30 mouse cellular contexts compared by ENCODE assay signal in genomic region chr8:105422006-105422405, GRCm38 (mm10). TPM values are rescaled to one million over a fixed set of nuclear protein-coding genes. Genes with fewer than 3 reads are reported as not detected.
DNase-seq lines count a peak whose midpoint lies in the region; ATAC-seq and TF ChIP-seq lines count a peak whose summit lies in the region.
"Had no signal": no experiment of that assay in that cellular context is flagged by ENCODE, and none has a peak within 500 bp of the region (broad histone marks: within the 10 kb centered on the region; RNA-seq: fewer than 3 reads in every experiment).

No protein-coding gene starts in this region.

- ATAC-seq in hindbrain, embryonic 11.5 days (ENCODE audit: low FRiP score), result no peak
- ATAC-seq: forebrain, embryonic 13.5 days; forebrain, embryonic 16.5 days; intestine, postnatal 0 days; Patski had no signal

- H3K27ac ChIP-seq in heart, embryonic 10.5 days, result no peak overlapping the region
- peak overlapping the region; percentile 87; the same call in 1 of the 2 replicates for H3K27ac ChIP-seq in cerebellum, adult 2 months (ENCODE audit: insufficient read depth, low read length)
- H3K27ac ChIP-seq in hindbrain, embryonic 11.5 days (ENCODE audit: low read depth, low read length), result no peak overlapping the region
- H3K27ac ChIP-seq: forebrain, embryonic 10.5 days; forebrain, embryonic 13.5 days; gastrocnemius, adult 2 months; heart, embryonic 13.5 days; hindbrain, embryonic 12.5 days; hindbrain, embryonic 15.5 days had no signal

- DNase-seq in heart, adult 11 months, result peak; percentile 45
- DNase-seq in heart, embryonic 10.5 days (ENCODE audit: low spot score), result no peak
- peak; percentile 30 for DNase-seq in cerebellum, adult 11 months
- peak in 1 of 2 experiments; percentile 80 for DNase-seq in cerebellum, adult 2 months
- DNase-seq in cerebellum, adult 9-11 months, result peak; percentile 76
- DNase-seq in frontal cortex, postnatal 10 days (ENCODE audit: low spot score in 2 of 2), result no peak
- DNase-seq in hindbrain, embryonic 11.5 days (ENCODE audit: low spot score), result no peak
- DNase-seq: adrenal gland, postnatal 10 days; B cell, adult 2 months; embryo, embryonic 11 days; gastrocnemius, adult 2 months; gastrocnemius, postnatal 14 days; heart, adult 18-20 months; heart, postnatal 14 days; heart, postnatal 4 days; kidney, adult 2 months had no signal

- no peaks in the 10 kb centered on the region for H3K36me3 ChIP-seq in heart, embryonic 10.5 days
- no peaks in the 10 kb centered on the region for H3K36me3 ChIP-seq in hindbrain, embryonic 11.5 days (ENCODE audit: control insufficient read depth, insufficient read depth, low read length)
- H3K36me3 ChIP-seq: forebrain, embryonic 10.5 days; G1E; heart, embryonic 13.5 days; hindbrain, embryonic 12.5 days; hindbrain, embryonic 15.5 days had no signal

- no peak for TF ChIP-seq POLR2A in cerebellum, adult 2 months (IDR thresholded peaks at IDR 0.05; ENCODE audit: borderline replicate concordance, insufficient read depth, low read length)

- TF ChIP-seq CTCF in cerebellum, adult 2 months (IDR thresholded peaks at IDR 0.05; ENCODE audit: borderline replicate concordance, insufficient read depth, low read depth, low read length), result no peak

- no peak overlapping the region for H3K4me3 ChIP-seq in heart, embryonic 10.5 days
- no peak overlapping the region for H3K4me3 ChIP-seq in cerebellum, adult 2 months (replicated peaks; ENCODE audit: insufficient read depth, low read depth, low read length)
- H3K4me3 ChIP-seq in hindbrain, embryonic 11.5 days (ENCODE audit: low read depth, low read length), result no peak overlapping the region
- H3K4me3 ChIP-seq: forebrain, embryonic 10.5 days; forebrain, embryonic 13.5 days; gastrocnemius, adult 2 months; heart, embryonic 13.5 days; hindbrain, embryonic 12.5 days; hindbrain, embryonic 15.5 days had no signal

- no peaks in the 10 kb centered on the region for H3K4me1 ChIP-seq in heart, embryonic 10.5 days
- peaks cover 3% of the 10 kb centered on the region; the same call in 1 of the 2 replicates for H3K4me1 ChIP-seq in cerebellum, adult 2 months (ENCODE audit: control insufficient read depth, insufficient read depth, low read length)
- no peaks in the 10 kb centered on the region for H3K4me1 ChIP-seq in hindbrain, embryonic 11.5 days (replicated peaks; ENCODE audit: control insufficient read depth, insufficient read depth, low read length)
- H3K4me1 ChIP-seq: forebrain, embryonic 10.5 days; forebrain, embryonic 13.5 days; heart, embryonic 13.5 days; hindbrain, embryonic 12.5 days; hindbrain, embryonic 15.5 days had no signal

- H3K27me3 ChIP-seq in heart, embryonic 10.5 days (ENCODE audit: insufficient read depth, poor library complexity, severe bottlenecking), result no peaks in the 10 kb centered on the region; the same call in 1 of the 2 replicates
- no peaks in the 10 kb centered on the region for H3K27me3 ChIP-seq in cerebellum, adult 2 months (ENCODE audit: control insufficient read depth, insufficient read depth, low read length)
- no peaks in the 10 kb centered on the region for H3K27me3 ChIP-seq in hindbrain, embryonic 11.5 days (ENCODE audit: control insufficient read depth, insufficient read depth, low read length)
- H3K27me3 ChIP-seq: CH12.LX; forebrain, embryonic 13.5 days; hindbrain, embryonic 12.5 days; hindbrain, embryonic 15.5 days had no signal

- no peaks in the 10 kb centered on the region for H3K9me3 ChIP-seq in heart, embryonic 10.5 days
- no peaks in the 10 kb centered on the region for H3K9me3 ChIP-seq in hindbrain, embryonic 11.5 days (ENCODE audit: control insufficient read depth, low read length)
- H3K9me3 ChIP-seq: forebrain, embryonic 10.5 days; forebrain, embryonic 13.5 days; G1E; hindbrain, embryonic 12.5 days; hindbrain, embryonic 15.5 days had no signal

- 68% methylated on average over 1 of the region's 1 CpGs for WGBS in heart, embryonic 10.5 days
- whole genome bisulfite sequencing in cerebellum, adult 2 months, result 9% methylated on average over 1 of the region's 1 CpGs
- WGBS in hindbrain, embryonic 11.5 days, result 72% methylated on average over 1 of the region's 1 CpGs

- H3K4me2 ChIP-seq in hindbrain, embryonic 11.5 days (replicated peaks; ENCODE audit: low read depth, low read length), result no peak overlapping the region
- H3K4me2 ChIP-seq: forebrain, embryonic 13.5 days; heart, embryonic 13.5 days; hindbrain, embryonic 12.5 days; hindbrain, embryonic 15.5 days had no signal

- H3K9ac ChIP-seq in hindbrain, embryonic 11.5 days (ENCODE audit: low read depth, low read length), result no peak overlapping the region
- H3K9ac ChIP-seq: forebrain, embryonic 13.5 days; heart, embryonic 13.5 days; hindbrain, embryonic 12.5 days; hindbrain, embryonic 15.5 days had no signal

RNA-seq across cellular contexts. Expression of gene Lrrc36, which starts 8.6 kb away (rescaled TPM):
- 0.09 TPM in 1 of 2 replicates, not detected in the other for polyA plus RNA-seq in heart, embryonic 10.5 days (2016; fragmentation: Nextera tagmentation; extraction: Ambion mirVana)
- polyA plus RNA-seq in cerebellum, adult 2 months (2012; rRNA removed), result 0.65 and 1.2 TPM in 2 replicates
- 2.8 and 3.0 TPM in 2 replicates for polyA plus RNA-seq in hindbrain, embryonic 11.5 days (2014; fragmentation: Nextera tagmentation; extraction: Ambion mirVana)
- polyA plus RNA-seq: G1E, Patski had no signal

RNA-seq across cellular contexts. Expression of gene Kctd19, which starts 8.7 kb away (rescaled TPM):
- not detected in 2 replicates for polyA plus RNA-seq in heart, embryonic 10.5 days (2016; fragmentation: Nextera tagmentation; extraction: Ambion mirVana)
- 0.05 TPM in 1 of 2 replicates, not detected in the other for polyA plus RNA-seq in cerebellum, adult 2 months (2012; rRNA removed)
- 0.14 TPM in 1 of 2 replicates, not detected in the other for polyA plus RNA-seq in hindbrain, embryonic 11.5 days (2014; fragmentation: Nextera tagmentation; extraction: Ambion mirVana)
- polyA plus RNA-seq: cortical plate, adult 2 months; embryonic facial prominence, embryonic 11.5 days; embryonic facial prominence, embryonic 14.5 days; forebrain, embryonic 10.5 days; forebrain, embryonic 13.5 days; forebrain, embryonic 16.5 days; G1E; heart, embryonic 13.5 days; hindbrain, embryonic 12.5 days; hindbrain, embryonic 15.5 days; intestine, embryonic 14.5 days; Patski had no signal

RNA-seq across cellular contexts. Expression of gene Plekhg4, which starts 48.9 kb away (rescaled TPM):
- polyA plus RNA-seq in heart, embryonic 10.5 days (2016; fragmentation: Nextera tagmentation; extraction: Ambion mirVana), result 0.12 and 0.44 TPM in 2 replicates
- 11.0 and 13.5 TPM in 2 replicates for polyA plus RNA-seq in cerebellum, adult 2 months (2012; rRNA removed)
- 0.26 and 0.73 TPM in 2 replicates for polyA plus RNA-seq in hindbrain, embryonic 11.5 days (2014; fragmentation: Nextera tagmentation; extraction: Ambion mirVana)

RNA-seq across cellular contexts. Expression of gene Tppp3, which starts 49.3 kb away (rescaled TPM):
- 25.5 and 28.4 TPM in 2 replicates for polyA plus RNA-seq in heart, embryonic 10.5 days (2016; fragmentation: Nextera tagmentation; extraction: Ambion mirVana)
- polyA plus RNA-seq in cerebellum, adult 2 months (2012; rRNA removed), result 286 and 297 TPM in 2 replicates
- 206 and 218 TPM in 2 replicates for polyA plus RNA-seq in hindbrain, embryonic 11.5 days (2014; fragmentation: Nextera tagmentation; extraction: Ambion mirVana)
- polyA plus RNA-seq: G1E had no signal

Comparison
In these comparisons a context has a peak if more than half of its experiments do, and no peak if none do; other contexts are left out.
1. DNase-seq: peak in heart, adult 11 months (single experiment), cerebellum, adult 11 months (single experiment) and cerebellum, adult 9-11 months (single experiment); none in heart, embryonic 10.5 days (single experiment), frontal cortex, postnatal 10 days (0 of 2) and hindbrain, embryonic 11.5 days (single experiment).